Mouse (Mus musculus): Measurements from ENCODE around the gene Lgals2. TPM values are rescaled to one million over a fixed set of nuclear protein-coding genes. Genes with fewer than 3 reads are reported as not detected.
"Not testable (repeated sequence)": the region's sequence is repeated elsewhere in the genome, so short reads cannot be mapped to it uniquely, and the experiment has no call there.

The Lgals2 gene
- polyA plus RNA-seq, 1 experiment from 2014 or later, result 1,149 TPM

- Histone ChIP-seq H3K4me2 (replicated peaks) (peak overlapping the region; percentile 24; the same call in 1 of the 2 replicates), H3K27ac (peak overlapping the region; percentile 84), H3K9ac (peak overlapping the region; percentile 10; the same call in 1 of the 2 replicates), H3K27me3 (replicated peaks) (no peaks in the 10 kb centered on the region), H3K36me3 (peaks cover 18% of the 10 kb centered on the region), H3K4me1 (replicated peaks) (peaks cover 58% of the 10 kb centered on the region), H3K4me3 (replicated peaks) (no peak overlapping the region), H3K9me3 (no peaks in the 10 kb centered on the region)
- 50% methylated on average over 15 of the region's 15 CpGs for WGBS
- peak; percentile 81 for ATAC-seq
Observed at GRCm38 (mm10) chr15:78850059-78850824, 5.1 kb downstream of the Lgals2 start.

- H3K9ac ChIP-seq, result 0 out of 2 replicates have a peak overlapping the region, but pooled peaks have one; percentile 10
- peaks cover 64% of the 10 kb centered on the region for H3K4me1 ChIP-seq (replicated peaks)
- WGBS, result 79% methylated on average over 12 of the region's 12 CpGs
Observed at GRCm38 (mm10) chr15:78849485-78849884, 5.8 kb downstream of the Lgals2 start.

GRCm38 (mm10) chr15:78848467-78848866 lies 6.9 kb downstream of the Lgals2 start:
- no peaks in the 10 kb centered on the region for H3K27me3 ChIP-seq (replicated peaks)
- no peak for ATAC-seq
- H3K36me3 ChIP-seq, result peaks cover 18% of the 10 kb centered on the region
- 30% methylated on average over 5 of the region's 5 CpGs for WGBS
- peak overlapping the region; percentile 84; the same call in 1 of the 2 replicates for H3K27ac ChIP-seq
- peaks cover 70% of the 10 kb centered on the region for H3K4me1 ChIP-seq (replicated peaks)
- no peak overlapping the region for H3K9ac ChIP-seq
- no peak overlapping the region for H3K4me2 ChIP-seq (replicated peaks)
- H3K4me3 ChIP-seq (replicated peaks), result no peak overlapping the region
- H3K9me3 ChIP-seq, result no peaks in the 10 kb centered on the region

More at GRCm38 (mm10) chr15:78849485-78849884, 5.8 kb downstream of the Lgals2 start:
- Histone ChIP-seq H3K27me3 (replicated peaks) (no peaks in the 10 kb centered on the region), H3K9me3 (no peaks in the 10 kb centered on the region), H3K4me2 (replicated peaks) (no peak overlapping the region), H3K27ac (peak overlapping the region; percentile 84), H3K36me3 (peaks cover 18% of the 10 kb centered on the region), H3K4me3 (replicated peaks) (no peak overlapping the region)
- ATAC-seq, result no peak

- not testable (repeated sequence) for H3K27me3 ChIP-seq (replicated peaks); H3K4me3 ChIP-seq (replicated peaks); H3K4me2 ChIP-seq (replicated peaks); H3K9me3 ChIP-seq; ATAC-seq; H3K27ac ChIP-seq; H3K9ac ChIP-seq
- Histone ChIP-seq H3K4me1 (replicated peaks) (peaks cover 70% of the 10 kb centered on the region), H3K36me3 (peaks cover 18% of the 10 kb centered on the region)
- 77% methylated on average over 7 of the region's 7 CpGs for WGBS
Observed at GRCm38 (mm10) chr15:78846805-78847204, 8.5 kb downstream of the Lgals2 start.

- H3K9ac ChIP-seq, result 0 out of 2 replicates have a peak overlapping the region, but pooled peaks have one; percentile 22
- H3K9me3 ChIP-seq, result no peaks in the 10 kb centered on the region
- ATAC-seq, result no peak
- H3K4me3 ChIP-seq (replicated peaks), result no peak overlapping the region
- H3K36me3 ChIP-seq, result peaks cover 18% of the 10 kb centered on the region
- WGBS, result 69% methylated on average over 8 of the region's 8 CpGs
- H3K27ac ChIP-seq, result peak overlapping the region; percentile 94
- H3K27me3 ChIP-seq (replicated peaks), result no peaks in the 10 kb centered on the region
- H3K4me2 ChIP-seq (replicated peaks), result peak overlapping the region; percentile 83
- H3K4me1 ChIP-seq (replicated peaks), result peaks cover 71% of the 10 kb centered on the region
Observed at GRCm38 (mm10) chr15:78846352-78846751, 9.0 kb downstream of the Lgals2 start.

- Histone ChIP-seq H3K27ac (peak overlapping the region; percentile 94), H3K36me3 (peaks cover 18% of the 10 kb centered on the region), H3K9me3 (no peaks in the 10 kb centered on the region), H3K4me1 (replicated peaks) (peaks cover 70% of the 10 kb centered on the region), H3K4me2 (replicated peaks) (peak overlapping the region; percentile 83), H3K27me3 (replicated peaks) (no peaks in the 10 kb centered on the region), H3K4me3 (replicated peaks) (0 out of 2 replicates have a peak overlapping the region, but pooled peaks have one; percentile 3), H3K9ac (peak overlapping the region; percentile 22; the same call in 1 of the 2 replicates)
- no peak for ATAC-seq
- WGBS, result 68% methylated on average over 8 of the region's 8 CpGs
Observed at GRCm38 (mm10) chr15:78845867-78846266, 9.5 kb downstream of the Lgals2 start.

- Histone ChIP-seq H3K4me3 (replicated peaks) (0 out of 2 replicates have a peak overlapping the region, but pooled peaks have one; percentile 3), H3K9ac (peak overlapping the region; percentile 22; the same call in 1 of the 2 replicates)
- peak; percentile 29; the same call in 1 of the 2 replicates for ATAC-seq
Observed at GRCm38 (mm10) chr15:78845321-78845720, 10.0 kb downstream of the Lgals2 start.

GRCm38 (mm10) chr15:78844791-78845190 lies 10.5 kb downstream of the Lgals2 start:
- Histone ChIP-seq H3K4me2 (replicated peaks) (peak overlapping the region; percentile 83), H3K9ac (peak overlapping the region; percentile 1), H3K36me3 (peaks cover 16% of the 10 kb centered on the region), H3K4me1 (replicated peaks) (peaks cover 70% of the 10 kb centered on the region), H3K27me3 (replicated peaks) (no peaks in the 10 kb centered on the region), H3K27ac (peak overlapping the region; percentile 94), H3K4me3 (replicated peaks) (peak overlapping the region; percentile 73; the same call in 1 of the 2 replicates), H3K9me3 (no peaks in the 10 kb centered on the region)
- ATAC-seq, result peak; percentile 64
- WGBS, result 15% methylated on average over 9 of the region's 9 CpGs

More at GRCm38 (mm10) chr15:78845321-78845720, 10.0 kb downstream of the Lgals2 start:
- Histone ChIP-seq H3K9me3 (no peaks in the 10 kb centered on the region), H3K4me2 (replicated peaks) (peak overlapping the region; percentile 83), H3K36me3 (peaks cover 18% of the 10 kb centered on the region), H3K4me1 (replicated peaks) (peaks cover 70% of the 10 kb centered on the region), H3K27me3 (replicated peaks) (no peaks in the 10 kb centered on the region), H3K27ac (peak overlapping the region; percentile 94)
- 36% methylated on average over 11 of the region's 11 CpGs for WGBS

GRCm38 (mm10) chr15:78843581-78844469 lies 11.5 kb downstream of the Lgals2 start:
- Histone ChIP-seq H3K27me3 (replicated peaks) (no peaks in the 10 kb centered on the region), H3K27ac (peak overlapping the region; percentile 94), H3K4me2 (replicated peaks) (peak overlapping the region; percentile 83), H3K4me3 (replicated peaks) (peak overlapping the region; percentile 73), H3K9ac (peak overlapping the region; percentile 89), H3K9me3 (no peaks in the 10 kb centered on the region), H3K36me3 (peaks cover 10% of the 10 kb centered on the region), H3K4me1 (replicated peaks) (peaks cover 67% of the 10 kb centered on the region)
- 27% methylated on average over 21 of the region's 21 CpGs for WGBS
- peak; percentile 29; the same call in 1 of the 2 replicates for ATAC-seq

GRCm38 (mm10) chr15:78842371-78843163 lies 12.8 kb downstream of the Lgals2 start, which contains the start of gene Cdc42ep1:
TSS of gene Cdc42ep1 (plus strand) at chr15:78842624.
- peak; percentile 76 for ATAC-seq
- peaks cover 64% of the 10 kb centered on the region for H3K4me1 ChIP-seq (replicated peaks)
- peak within 1 kb of the TSS; percentile 73 for H3K4me3 ChIP-seq (replicated peaks)
- WGBS, result under 1% methylated on average over 86 of the region's 86 CpGs
- peak within 1 kb of the TSS; percentile 89 for H3K9ac ChIP-seq
- H3K9me3 ChIP-seq, result no peaks in the 10 kb centered on the region
- no peaks in the 10 kb centered on the region for H3K27me3 ChIP-seq (replicated peaks)
- H3K27ac ChIP-seq, result peak within 1 kb of the TSS; percentile 94
- peak within 1 kb of the TSS; percentile 83 for H3K4me2 ChIP-seq (replicated peaks)
- H3K36me3 ChIP-seq, result peaks cover 10% of the 10 kb centered on the region

GRCm38 (mm10) chr15:78841161-78841790 lies 14.1 kb downstream of the Lgals2 start:
- no peak overlapping the region for H3K9ac ChIP-seq
- no peak for ATAC-seq
- H3K4me2 ChIP-seq (replicated peaks), result no peak overlapping the region
- 0 out of 2 replicates have a peak overlapping the region, but pooled peaks have one; percentile 1 for H3K27ac ChIP-seq
- WGBS, result 67% methylated on average over 6 of the region's 6 CpGs
- H3K27me3 ChIP-seq (replicated peaks), result no peaks in the 10 kb centered on the region
- 0 out of 2 replicates have a peak, but pooled peaks cover 4% of the 10 kb centered on the region for H3K36me3 ChIP-seq
- H3K9me3 ChIP-seq, result no peaks in the 10 kb centered on the region
- H3K4me3 ChIP-seq (replicated peaks), result no peak overlapping the region
- H3K4me1 ChIP-seq (replicated peaks), result peaks cover 59% of the 10 kb centered on the region

Measured in intestine, embryonic 15.5 days (tissue).